Mouse (Mus musculus): ENCODE measurements around the gene Efcab9. TPM values are rescaled to one million over a fixed set of nuclear protein-coding genes. Genes with fewer than 3 reads are reported as not detected.
"Not testable (repeated sequence)": the region's sequence is repeated elsewhere in the genome, so short reads cannot be mapped to it uniquely, and the experiment has no call there.

Gene Efcab9
- total and polyA plus RNA-seq, 3 experiments, result 0.77 to 1.3 TPM; not detected in 1

DNA sequence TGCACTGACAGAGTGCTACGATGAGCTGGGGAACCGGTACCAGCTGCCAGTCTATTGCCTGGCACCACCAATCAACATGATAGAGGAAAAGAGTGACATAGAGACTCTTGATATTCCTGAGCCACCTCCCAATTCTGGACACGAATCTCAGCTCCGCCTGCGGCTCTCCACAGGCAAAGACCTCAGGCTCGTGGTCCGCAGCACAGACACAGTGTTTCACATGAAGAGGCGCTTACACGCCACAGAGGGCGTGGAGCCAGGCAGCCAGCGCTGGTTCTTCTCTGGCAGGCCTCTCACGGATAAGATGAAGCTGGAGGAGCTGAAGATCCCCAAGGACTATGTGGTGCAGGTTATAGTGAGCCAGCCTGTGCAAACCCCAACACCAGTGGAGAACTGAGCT, 15.8 kb downstream of the Efcab9 start:
- H3K4me1 ChIP-seq (ENCODE audit: control insufficient read depth in 1 of 2, insufficient read depth in 2 of 2, low read length in 2 of 2), result peaks cover 0 to 3% of the 10 kb centered on the region in 2 experiments; a peak in 1 of 4 replicates
- H3K27me3 ChIP-seq (ENCODE audit: control insufficient read depth in 1 of 2, insufficient read depth in 2 of 2, low read length in 2 of 2), result no peaks in the 10 kb centered on the region
- H3K4me3 ChIP-seq (ENCODE audit: control insufficient read depth in 1 of 2, insufficient read depth in 1 of 2, low read depth in 2 of 2, low read length in 2 of 2), result no peak overlapping the region
- H3K27ac ChIP-seq (ENCODE audit: control insufficient read depth, low read depth, low read length), result no peak overlapping the region
- peaks cover 1 to 7% of the 10 kb centered on the region in 2 experiments; a peak in 2 of 4 replicates for H3K36me3 ChIP-seq (ENCODE audit: control insufficient read depth in 1 of 2, insufficient read depth in 2 of 2, low read length in 2 of 2)
- no peaks in the 10 kb centered on the region for H3K79me2 ChIP-seq (ENCODE audit: control insufficient read depth, insufficient read depth, low read length, poor library complexity)
- TF ChIP-seq BHLHE40 (IDR thresholded peaks at IDR 0.05; ENCODE audit: borderline replicate concordance, low read depth, low read length), result no peak
- TF ChIP-seq POLR2AphosphoS2 (IDR thresholded peaks at IDR 0.05; ENCODE audit: low read length), result no peak
- no peak for TF ChIP-seq JUND (IDR thresholded peaks at IDR 0.05; ENCODE audit: low read depth, low read length)
- TF ChIP-seq KAT2A (conservative IDR thresholded peaks at IDR 0.05; ENCODE audit: low read depth, low read length), result no peak
- TF ChIP-seq NRF1 (IDR thresholded peaks at IDR 0.05; ENCODE audit: insufficient read depth, low read depth, low read length, poor library complexity, severe bottlenecking), result no peak
- no peak for TF ChIP-seq TBP (IDR thresholded peaks at IDR 0.05; ENCODE audit: low read depth, low read length)
- TF ChIP-seq CTCF (IDR thresholded peaks at IDR 0.05 in 2 of 3, conservative IDR thresholded peaks at IDR 0.05 in 1 of 3; ENCODE audit: control insufficient read depth in 1 of 3, insufficient read depth in 1 of 3, low read depth in 2 of 3, low read length in 3 of 3, poor library complexity in 1 of 3, severe bottlenecking in 1 of 3), result no peak
- H3K9ac ChIP-seq (ENCODE audit: control insufficient read depth, low read depth, low read length, poor library complexity, severe bottlenecking), result no peak overlapping the region
- DNase-seq (ENCODE audit: low read depth, low spot score), result no peak
- H3K9me3 ChIP-seq (replicated peaks; ENCODE audit: insufficient read depth, low read length), result no peaks in the 10 kb centered on the region

DNA sequence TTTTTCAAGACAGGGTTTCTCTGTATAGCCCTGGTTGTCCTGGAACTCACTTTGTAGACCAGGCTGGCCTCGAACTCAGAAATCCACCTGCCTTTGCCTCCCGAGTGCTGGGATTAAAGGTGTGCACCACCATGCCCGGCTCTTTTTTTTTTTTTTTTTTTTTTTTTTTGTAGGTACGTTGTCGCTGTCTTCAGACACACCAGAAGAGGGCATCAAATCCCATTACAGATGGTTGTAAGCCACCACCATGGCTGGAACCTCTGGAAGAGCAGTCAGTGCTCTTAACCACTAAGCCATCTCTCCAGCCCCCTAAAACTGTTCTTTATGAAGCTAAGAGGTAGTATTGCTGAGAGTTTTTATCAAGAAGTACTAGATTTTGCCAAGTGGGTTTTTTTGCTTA, 17.0 kb downstream of the Efcab9 start:
- H3K9me3 ChIP-seq (replicated peaks; ENCODE audit: insufficient read depth, low read length); DNase-seq (ENCODE audit: low read depth, low spot score); H3K4me3 ChIP-seq (ENCODE audit: control insufficient read depth in 1 of 2, insufficient read depth in 1 of 2, low read depth in 2 of 2, low read length in 2 of 2); H3K9ac ChIP-seq (ENCODE audit: control insufficient read depth, low read depth, low read length, poor library complexity, severe bottlenecking); H3K27ac ChIP-seq (ENCODE audit: control insufficient read depth, low read depth, low read length); H3K36me3 ChIP-seq (ENCODE audit: control insufficient read depth in 1 of 2, insufficient read depth in 2 of 2, low read length in 2 of 2); H3K27me3 ChIP-seq (ENCODE audit: control insufficient read depth in 1 of 2, insufficient read depth in 2 of 2, low read length in 2 of 2); H3K79me2 ChIP-seq (ENCODE audit: control insufficient read depth, insufficient read depth, low read length, poor library complexity); H3K4me1 ChIP-seq (ENCODE audit: control insufficient read depth in 1 of 2, insufficient read depth in 2 of 2, low read length in 2 of 2): not testable (repeated sequence)
- peak; percentile 61 for TF ChIP-seq ZNF384 (IDR thresholded peaks at IDR 0.05; ENCODE audit: low read depth, low read length)

DNA sequence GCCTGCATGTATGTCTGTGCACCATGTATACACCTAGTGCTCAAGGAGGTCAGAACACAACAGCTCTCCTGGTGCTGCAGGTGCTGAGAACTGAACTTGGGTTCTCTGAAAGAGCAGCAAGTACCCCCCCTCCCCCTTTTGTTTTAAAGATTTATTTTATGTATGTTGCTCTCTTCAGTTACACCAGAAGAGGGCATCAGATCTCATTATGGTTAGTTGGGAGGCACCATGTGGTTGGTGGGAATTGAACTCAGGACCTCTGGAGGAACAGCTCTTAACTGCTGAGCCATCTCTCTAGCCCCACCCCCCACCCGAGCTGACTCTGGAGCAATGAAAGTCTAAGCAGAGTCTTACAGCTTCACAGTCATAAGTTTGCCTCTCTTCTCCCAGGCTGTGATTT, 21.0 kb downstream of the Efcab9 start:
- peak; percentile 47 for DNase-seq (ENCODE audit: low read depth, low spot score)
- Histone ChIP-seq H3K9me3 (replicated peaks; ENCODE audit: insufficient read depth, low read length) (no peaks in the 10 kb centered on the region), H3K79me2 (ENCODE audit: control insufficient read depth, insufficient read depth, low read length, poor library complexity) (no peaks in the 10 kb centered on the region), H3K36me3 (ENCODE audit: control insufficient read depth in 1 of 2, insufficient read depth in 2 of 2, low read length in 2 of 2) (no peaks in the 10 kb centered on the region), H3K27me3 (ENCODE audit: control insufficient read depth in 1 of 2, insufficient read depth in 2 of 2, low read length in 2 of 2) (no peaks in the 10 kb centered on the region), H3K27ac (ENCODE audit: control insufficient read depth, low read depth, low read length) (no peak overlapping the region), H3K4me1 (ENCODE audit: control insufficient read depth in 1 of 2, insufficient read depth in 2 of 2, low read length in 2 of 2) (no peaks in the 10 kb centered on the region), H3K4me3 (ENCODE audit: control insufficient read depth in 1 of 2, insufficient read depth in 1 of 2, low read depth in 2 of 2, low read length in 2 of 2) (no peak overlapping the region), H3K9ac (ENCODE audit: control insufficient read depth, low read depth, low read length, poor library complexity, severe bottlenecking) (no peak overlapping the region)
- TF ChIP-seq USF1 (IDR thresholded peaks at IDR 0.05; ENCODE audit: low read depth, low read length), result no peak
- TF ChIP-seq RCOR1 (IDR thresholded peaks at IDR 0.05; ENCODE audit: low read depth, low read length), result no peak
- TF ChIP-seq ETS1 (IDR thresholded peaks at IDR 0.05; ENCODE audit: low read depth, low read length), result no peak
- TF ChIP-seq HCFC1 (IDR thresholded peaks at IDR 0.05; ENCODE audit: low read depth, low read length), result no peak
- peak; percentile 48 for TF ChIP-seq ZC3H11A (IDR thresholded peaks at IDR 0.05; ENCODE audit: low read depth, low read length)
- TF ChIP-seq CTCF (IDR thresholded peaks at IDR 0.05 in 2 of 3, conservative IDR thresholded peaks at IDR 0.05 in 1 of 3; ENCODE audit: control insufficient read depth in 1 of 3, insufficient read depth in 1 of 3, low read depth in 2 of 3, low read length in 3 of 3, poor library complexity in 1 of 3, severe bottlenecking in 1 of 3), result peak in 2 of 3 experiments; percentile 10 to 62; a peak in 3 of 6 replicates
- TF ChIP-seq SMC3 (IDR thresholded peaks at IDR 0.05; ENCODE audit: low read depth, low read length), result peak; percentile 71
- 0 out of 2 replicates have a peak, but pooled peaks have one; percentile 58 for TF ChIP-seq MYC (IDR thresholded peaks at IDR 0.05; ENCODE audit: low read depth, low read length)
- 0 out of 2 replicates have a peak, but pooled peaks have one; percentile 10 for TF ChIP-seq ELF1 (IDR thresholded peaks at IDR 0.05; ENCODE audit: low read depth, low read length)
- TF ChIP-seq MAFK (IDR thresholded peaks at IDR 0.05; ENCODE audit: borderline replicate concordance, low read depth, low read length), result 0 out of 2 replicates have a peak, but pooled peaks have one; percentile 15
- TF ChIP-seq RAD21 (IDR thresholded peaks at IDR 0.05; ENCODE audit: low read depth, low read length), result peak; percentile 38
- TF ChIP-seq CHD2 (IDR thresholded peaks at IDR 0.05; ENCODE audit: low read length), result no peak

Measured in MEL (cell line).